In genomic region chr11:115141970-115142369, GRCm38 (mm10) we compare ENCODE assay signal across 23 mouse cellular contexts. TPM values are rescaled to one million over a fixed set of nuclear protein-coding genes. Genes with fewer than 3 reads are reported as not detected.
A peak's percentile ranks its signal among the peaks of the same experiment; 100 is the strongest.
DNase-seq lines count a peak whose midpoint lies in the region; ATAC-seq and TF ChIP-seq lines count a peak whose summit lies in the region.
"Had no signal": no experiment of that assay in that cellular context is flagged by ENCODE, and none has a peak within 500 bp of the region (broad histone marks: within the 10 kb centered on the region; RNA-seq: fewer than 3 reads in every experiment).

No protein-coding gene starts in this region.

- peak; percentile 22 for DNase-seq in liver, adult 2 months (ENCODE audit: extremely low read depth, low read depth, low spot score)
- DNase-seq in liver, embryonic 11.5 days (ENCODE audit: low spot score): no peak
- no peak for DNase-seq in left cerebral cortex, postnatal 10 days (ENCODE audit: extremely low spot score in 1 of 2, low spot score in 2 of 2)
- DNase-seq: adrenal gland, adult 8-10 months; adrenal gland, postnatal 36 days; cerebellum, adult 11-12 months; cerebellum, adult 9-10 months; cerebellum, postnatal 25 days; forebrain, postnatal 0 days; gastrocnemius, adult 2 months; gastrocnemius, postnatal 25 days; heart, adult 11 months; heart, postnatal 10 days; heart, postnatal 4 days had no signal

- H3K27me3 ChIP-seq in liver, adult 2 months (ENCODE audit: control insufficient read depth, insufficient read depth, low read length): no peaks in the 10 kb centered on the region
- no peaks in the 10 kb centered on the region for H3K27me3 ChIP-seq in liver, embryonic 11.5 days (replicated peaks; ENCODE audit: control insufficient read depth, insufficient read depth, low read length)
- no peaks in the 10 kb centered on the region for H3K27me3 ChIP-seq in forebrain, embryonic 15.5 days
- no peaks in the 10 kb centered on the region for H3K27me3 ChIP-seq in hindbrain, embryonic 16.5 days (replicated peaks; ENCODE audit: control insufficient read depth, insufficient read depth, low read length)
- H3K27me3 ChIP-seq: forebrain, embryonic 12.5 days had no signal

- TF ChIP-seq POLR2A in liver, adult 2 months (IDR thresholded peaks at IDR 0.05; ENCODE audit: extremely low read depth, insufficient read depth, low read length): no peak
- TF ChIP-seq POLR2A in bone marrow macrophage, adult 2 months (IDR thresholded peaks at IDR 0.05; ENCODE audit: borderline replicate concordance, low read depth, low read length): no peak

- no peak for ATAC-seq in liver, embryonic 11.5 days (replicated peaks; ENCODE audit: low FRiP score)
- ATAC-seq in megakaryocyte, adult 5-6 weeks (ENCODE audit: poor library complexity, severe bottlenecking): peak; percentile 59
- no peak for ATAC-seq in forebrain, embryonic 15.5 days (replicated peaks)
- no peak for ATAC-seq in hindbrain, embryonic 16.5 days
- ATAC-seq: forebrain, postnatal 0 days; intestine, embryonic 16.5 days had no signal

- no peak overlapping the region for H3K9ac ChIP-seq in liver, adult 2 months (ENCODE audit: low read depth, low read length)
- H3K9ac ChIP-seq in liver, embryonic 11.5 days (ENCODE audit: low read depth, low read length): no peak overlapping the region
- H3K9ac ChIP-seq in forebrain, embryonic 15.5 days (replicated peaks): no peak overlapping the region
- no peak overlapping the region for H3K9ac ChIP-seq in hindbrain, embryonic 16.5 days (ENCODE audit: low read depth, low read length)
- H3K9ac ChIP-seq: embryonic facial prominence, embryonic 13.5 days; forebrain, embryonic 12.5 days; forebrain, postnatal 0 days; hindbrain, embryonic 12.5 days had no signal

- H3K4me3 ChIP-seq in liver, adult 2 months (ENCODE audit: insufficient read depth, low read depth, low read length): no peak overlapping the region
- no peak overlapping the region for H3K4me3 ChIP-seq in liver, embryonic 11.5 days (ENCODE audit: low read depth, low read length)
- no peak overlapping the region for H3K4me3 ChIP-seq in bone marrow macrophage, adult 2 months (ENCODE audit: insufficient read depth, low read length)
- H3K4me3 ChIP-seq in forebrain, embryonic 15.5 days: no peak overlapping the region
- H3K4me3 ChIP-seq in hindbrain, embryonic 16.5 days (ENCODE audit: low read length): no peak overlapping the region
- H3K4me3 ChIP-seq: embryonic facial prominence, embryonic 13.5 days; forebrain, embryonic 12.5 days; gastrocnemius, adult 2 months; heart, embryonic 10.5 days; hindbrain, embryonic 12.5 days had no signal

- no peaks in the 10 kb centered on the region for H3K4me1 ChIP-seq in liver, adult 2 months (ENCODE audit: control insufficient read depth, insufficient read depth, low read length)
- H3K4me1 ChIP-seq in liver, embryonic 11.5 days (replicated peaks; ENCODE audit: control insufficient read depth, insufficient read depth, low read length): no peaks in the 10 kb centered on the region
- H3K4me1 ChIP-seq in bone marrow macrophage, adult 2 months (ENCODE audit: control insufficient read depth, insufficient read depth, low read length): peaks cover 46% of the 10 kb centered on the region
- no peaks in the 10 kb centered on the region for H3K4me1 ChIP-seq in forebrain, embryonic 15.5 days
- H3K4me1 ChIP-seq in hindbrain, embryonic 16.5 days (ENCODE audit: control insufficient read depth, insufficient read depth, low read depth, low read length): no peaks in the 10 kb centered on the region
- H3K4me1 ChIP-seq: embryonic facial prominence, embryonic 13.5 days; forebrain, embryonic 12.5 days; heart, embryonic 10.5 days; hindbrain, embryonic 12.5 days had no signal

- no peak overlapping the region for H3K4me2 ChIP-seq in liver, embryonic 11.5 days
- H3K4me2 ChIP-seq in forebrain, embryonic 15.5 days (replicated peaks): no peak overlapping the region
- H3K4me2 ChIP-seq in hindbrain, embryonic 16.5 days (ENCODE audit: low read length): no peak overlapping the region
- H3K4me2 ChIP-seq: embryonic facial prominence, embryonic 13.5 days; forebrain, embryonic 12.5 days; hindbrain, embryonic 12.5 days had no signal

- WGBS in liver, adult 2 months: 82% methylated on average over 2 of the region's 2 CpGs
- WGBS in liver, embryonic 11.5 days: 43% methylated on average over 2 of the region's 2 CpGs
- 89% methylated on average over 2 of the region's 2 CpGs for WGBS in forebrain, embryonic 15.5 days
- 88% methylated on average over 2 of the region's 2 CpGs for WGBS in hindbrain, embryonic 16.5 days

- no peak overlapping the region for H3K27ac ChIP-seq in liver, adult 2 months (replicated peaks; ENCODE audit: insufficient read depth, low read depth, low read length)
- H3K27ac ChIP-seq in liver, embryonic 11.5 days (ENCODE audit: low read depth, low read length): no peak overlapping the region
- H3K27ac ChIP-seq in bone marrow macrophage, adult 2 months (ENCODE audit: insufficient read depth, low read depth, low read length): peak overlapping the region; percentile 94
- no peak overlapping the region for H3K27ac ChIP-seq in forebrain, embryonic 15.5 days (replicated peaks)
- H3K27ac ChIP-seq in hindbrain, embryonic 16.5 days (ENCODE audit: low read depth, low read length): no peak overlapping the region
- H3K27ac ChIP-seq: embryonic facial prominence, embryonic 13.5 days; forebrain, embryonic 12.5 days; gastrocnemius, adult 2 months; heart, embryonic 10.5 days; hindbrain, embryonic 12.5 days had no signal

- H3K36me3 ChIP-seq in liver, adult 2 months (ENCODE audit: control insufficient read depth, insufficient read depth, low read length): no peaks in the 10 kb centered on the region
- H3K36me3 ChIP-seq in liver, embryonic 11.5 days (ENCODE audit: control insufficient read depth, insufficient read depth, low read length): no peaks in the 10 kb centered on the region
- no peaks in the 10 kb centered on the region for H3K36me3 ChIP-seq in forebrain, embryonic 15.5 days
- no peaks in the 10 kb centered on the region for H3K36me3 ChIP-seq in hindbrain, embryonic 16.5 days (ENCODE audit: control insufficient read depth, insufficient read depth, low read length)
- H3K36me3 ChIP-seq: embryonic facial prominence, embryonic 13.5 days; forebrain, embryonic 12.5 days; heart, embryonic 10.5 days; hindbrain, embryonic 12.5 days had no signal

- H3K79me2 ChIP-seq in liver, adult 2 months (ENCODE audit: control insufficient read depth, insufficient read depth, low read length): no peaks in the 10 kb centered on the region

- intact Hi-C loops in left cerebral cortex, postnatal 10 days (cut with DNase I): no loop called here

- no peak for TF ChIP-seq CTCF in liver, adult 2 months (IDR thresholded peaks at IDR 0.05; ENCODE audit: low read depth, low read length)
- no peak for TF ChIP-seq CTCF in bone marrow macrophage, adult 2 months (IDR thresholded peaks at IDR 0.05; ENCODE audit: low read depth, low read length)

- H3K9me3 ChIP-seq in liver, embryonic 11.5 days (ENCODE audit: control insufficient read depth, low read length): no peaks in the 10 kb centered on the region
- H3K9me3 ChIP-seq in forebrain, embryonic 15.5 days: no peaks in the 10 kb centered on the region
- no peaks in the 10 kb centered on the region for H3K9me3 ChIP-seq in hindbrain, embryonic 16.5 days (ENCODE audit: control insufficient read depth, low read length)
- H3K9me3 ChIP-seq: embryonic facial prominence, embryonic 13.5 days; forebrain, embryonic 12.5 days; heart, embryonic 10.5 days; hindbrain, embryonic 12.5 days had no signal

RNA-seq across cellular contexts. Expression of gene Cd300lf, which starts 8.2 kb away (rescaled TPM):
- 1.2 and 1.5 TPM in 2 replicates for total RNA-seq in liver, adult 2 months (2014; rRNA removed)
- 0.54 and 1.1 TPM in 2 replicates for polyA plus RNA-seq in liver, adult 2 months (2012; rRNA removed)
- 0.63 and 0.86 TPM in 2 replicates for polyA plus RNA-seq in liver, embryonic 11.5 days (2014; fragmentation: Nextera tagmentation; extraction: Ambion mirVana)
- 1.9 and 2.9 TPM in 2 replicates for polyA plus RNA-seq in bone marrow macrophage, adult 2 months (2012; ENCODE audit: insufficient read depth, insufficient read length, missing spikeins)
- 22.9 and 25.7 TPM in 2 replicates for total RNA-seq in megakaryocyte, adult 5-6 weeks (2015)
- 28.1 and 46.6 TPM in 2 replicates for total RNA-seq in megakaryocyte, adult 5-6 weeks (2017)
- under 1 TPM; 0.28 to 0.90 TPM for total RNA-seq in left cerebral cortex, postnatal 10 days (2021)
- 0.10 TPM in 1 of 2 replicates, not detected in the other for polyA plus RNA-seq in forebrain, embryonic 15.5 days (2015; fragmentation: Nextera tagmentation; extraction: Ambion mirVana)
- 0.29 and 0.32 TPM in 2 replicates for polyA plus RNA-seq in hindbrain, embryonic 16.5 days (2015; fragmentation: Nextera tagmentation; extraction: Ambion mirVana)
- total RNA-seq: gastrocnemius, postnatal 25 days had no signal

RNA-seq across cellular contexts. Expression of gene Slc9a3r1, which starts 21.2 kb away (rescaled TPM):
- total RNA-seq in liver, adult 2 months (2014; rRNA removed): 113 and 117 TPM in 2 replicates
- polyA plus RNA-seq in liver, adult 2 months (2012; rRNA removed): 130 and 177 TPM in 2 replicates
- polyA plus RNA-seq in liver, embryonic 11.5 days (2014; fragmentation: Nextera tagmentation; extraction: Ambion mirVana): 117 and 121 TPM in 2 replicates
- 76.2 and 78.8 TPM in 2 replicates for polyA plus RNA-seq in bone marrow macrophage, adult 2 months (2012; ENCODE audit: insufficient read depth, insufficient read length, missing spikeins)
- total RNA-seq in megakaryocyte, adult 5-6 weeks (2015): 77.6 and 92.0 TPM in 2 replicates
- total RNA-seq in megakaryocyte, adult 5-6 weeks (2017): 87.5 and 88.7 TPM in 2 replicates
- total RNA-seq in left cerebral cortex, postnatal 10 days (2021): 10 to 100 TPM; 53.7 to 56.0 TPM
- 45.8 and 50.5 TPM in 2 replicates for polyA plus RNA-seq in forebrain, embryonic 15.5 days (2015; fragmentation: Nextera tagmentation; extraction: Ambion mirVana)
- 81.5 and 93.4 TPM in 2 replicates for polyA plus RNA-seq in hindbrain, embryonic 16.5 days (2015; fragmentation: Nextera tagmentation; extraction: Ambion mirVana)

RNA-seq across cellular contexts. Expression of gene Tmem104, which starts 45.3 kb away (rescaled TPM):
- 5.3 and 8.1 TPM in 2 replicates for total RNA-seq in liver, adult 2 months (2014; rRNA removed)
- 8.7 and 9.1 TPM in 2 replicates for polyA plus RNA-seq in liver, adult 2 months (2012; rRNA removed)
- polyA plus RNA-seq in liver, embryonic 11.5 days (2014; fragmentation: Nextera tagmentation; extraction: Ambion mirVana): 10.8 and 13.1 TPM in 2 replicates
- 40.2 and 42.7 TPM in 2 replicates for polyA plus RNA-seq in bone marrow macrophage, adult 2 months (2012; ENCODE audit: insufficient read depth, insufficient read length, missing spikeins)
- total RNA-seq in megakaryocyte, adult 5-6 weeks (2015): 23.9 and 25.7 TPM in 2 replicates
- total RNA-seq in megakaryocyte, adult 5-6 weeks (2017): 6.1 and 8.7 TPM in 2 replicates
- total RNA-seq in left cerebral cortex, postnatal 10 days (2021): 10 to 100 TPM; 19.9 to 20.3 TPM
- polyA plus RNA-seq in forebrain, embryonic 15.5 days (2015; fragmentation: Nextera tagmentation; extraction: Ambion mirVana): 10.8 and 12.4 TPM in 2 replicates
- polyA plus RNA-seq in hindbrain, embryonic 16.5 days (2015; fragmentation: Nextera tagmentation; extraction: Ambion mirVana): 12.3 and 13.1 TPM in 2 replicates

RNA-seq across cellular contexts. Expression of gene Nat9, which starts 45.7 kb away (rescaled TPM):
- 42.7 and 43.7 TPM in 2 replicates for total RNA-seq in liver, adult 2 months (2014; rRNA removed)
- polyA plus RNA-seq in liver, adult 2 months (2012; rRNA removed): 28.7 and 35.2 TPM in 2 replicates
- 17.0 and 20.1 TPM in 2 replicates for polyA plus RNA-seq in liver, embryonic 11.5 days (2014; fragmentation: Nextera tagmentation; extraction: Ambion mirVana)
- 23.5 and 24.0 TPM in 2 replicates for polyA plus RNA-seq in bone marrow macrophage, adult 2 months (2012; ENCODE audit: insufficient read depth, insufficient read length, missing spikeins)
- 16.1 and 17.7 TPM in 2 replicates for total RNA-seq in megakaryocyte, adult 5-6 weeks (2015)
- 23.9 and 36.1 TPM in 2 replicates for total RNA-seq in megakaryocyte, adult 5-6 weeks (2017)
- 10 to 100 TPM; 14.5 to 16.6 TPM for total RNA-seq in left cerebral cortex, postnatal 10 days (2021)
- 19.0 and 24.1 TPM in 2 replicates for polyA plus RNA-seq in forebrain, embryonic 15.5 days (2015; fragmentation: Nextera tagmentation; extraction: Ambion mirVana)
- 20.9 and 24.6 TPM in 2 replicates for polyA plus RNA-seq in hindbrain, embryonic 16.5 days (2015; fragmentation: Nextera tagmentation; extraction: Ambion mirVana)

RNA-seq across cellular contexts. Expression of gene Rab37, which starts 50.7 kb away (rescaled TPM):
- total RNA-seq in liver, adult 2 months (2014; rRNA removed): 0.09 and 0.20 TPM in 2 replicates
- polyA plus RNA-seq in liver, adult 2 months (2012; rRNA removed): 0.16 and 0.20 TPM in 2 replicates
- polyA plus RNA-seq in liver, embryonic 11.5 days (2014; fragmentation: Nextera tagmentation; extraction: Ambion mirVana): 6.3 and 7.9 TPM in 2 replicates
- polyA plus RNA-seq in bone marrow macrophage, adult 2 months (2012; ENCODE audit: insufficient read depth, insufficient read length, missing spikeins): not detected in 2 replicates
- 4.8 and 6.2 TPM in 2 replicates for total RNA-seq in megakaryocyte, adult 5-6 weeks (2015)
- total RNA-seq in megakaryocyte, adult 5-6 weeks (2017): 8.9 and 15.0 TPM in 2 replicates
- under 1 TPM; 0.39 to 0.51 TPM for total RNA-seq in left cerebral cortex, postnatal 10 days (2021)
- polyA plus RNA-seq in forebrain, embryonic 15.5 days (2015; fragmentation: Nextera tagmentation; extraction: Ambion mirVana): 0.80 and 1.0 TPM in 2 replicates
- 0.89 and 1.3 TPM in 2 replicates for polyA plus RNA-seq in hindbrain, embryonic 16.5 days (2015; fragmentation: Nextera tagmentation; extraction: Ambion mirVana)
